Mouse (Mus musculus): ENCODE measurements around the gene Gpc4. TPM values are rescaled to one million over a fixed set of nuclear protein-coding genes. Genes with fewer than 3 reads are reported as not detected.

Gpc4 gene
- polyA plus RNA-seq, 2 experiments = 81.8 to 88.5 TPM

- no peak overlapping the region for H3K4me2 ChIP-seq (replicated peaks; ENCODE audit: low read depth, low read length, severe bottlenecking)
- TF ChIP-seq POLR2A (IDR thresholded peaks at IDR 0.05; ENCODE audit: borderline replicate concordance, extremely low read depth, insufficient read depth, insufficient read length) = no peak
- WGBS = 72% methylated on average over 7 of the region's 7 CpGs
Observed at GRCm38 (mm10) chrX:52155408-52155953, 9.6 kb downstream of the Gpc4 start.

GRCm38 (mm10) chrX:52154821-52155220, 10.2 kb downstream of the Gpc4 start:
- 86% methylated on average over 4 of the region's 4 CpGs for WGBS
- H3K9me3 ChIP-seq (ENCODE audit: control insufficient read depth, low read length) = no peaks in the 10 kb centered on the region
- no peak overlapping the region for H3K9ac ChIP-seq (ENCODE audit: low read depth, low read length, severe bottlenecking)
- H3K27me3 ChIP-seq (ENCODE audit: control insufficient read depth, insufficient read depth, low read length) = no peaks in the 10 kb centered on the region
- no peak overlapping the region for H3K4me2 ChIP-seq (replicated peaks; ENCODE audit: low read depth, low read length, severe bottlenecking)
- no peak for ATAC-seq (ENCODE audit: low FRiP score, low read depth)
- no peaks in the 10 kb centered on the region for H3K36me3 ChIP-seq (ENCODE audit: control insufficient read depth, insufficient read depth, low read length)
- TF ChIP-seq POLR2A (IDR thresholded peaks at IDR 0.05; ENCODE audit: borderline replicate concordance, extremely low read depth, insufficient read depth, insufficient read length) = no peak
- no peak overlapping the region for H3K4me3 ChIP-seq (replicated peaks; ENCODE audit: low read length)
- no peak for DNase-seq (ENCODE audit: low spot score)
- H3K27ac ChIP-seq (replicated peaks; ENCODE audit: low read depth, low read length) = no peak overlapping the region
- no peaks in the 10 kb centered on the region for H3K4me1 ChIP-seq (ENCODE audit: control insufficient read depth, insufficient read depth, low read length)

More at GRCm38 (mm10) chrX:52155408-52155953, 9.6 kb downstream of the Gpc4 start:
- Histone ChIP-seq H3K36me3 (ENCODE audit: control insufficient read depth, insufficient read depth, low read length) (no peaks in the 10 kb centered on the region), H3K9me3 (ENCODE audit: control insufficient read depth, low read length) (no peaks in the 10 kb centered on the region), H3K9ac (ENCODE audit: low read depth, low read length, severe bottlenecking) (no peak overlapping the region), H3K4me1 (ENCODE audit: control insufficient read depth, insufficient read depth, low read length) (no peaks in the 10 kb centered on the region), H3K27ac (replicated peaks; ENCODE audit: low read depth, low read length) (no peak overlapping the region), H3K4me3 (replicated peaks; ENCODE audit: low read length) (no peak overlapping the region), H3K27me3 (ENCODE audit: control insufficient read depth, insufficient read depth, low read length) (no peaks in the 10 kb centered on the region)
- DNase-seq (ENCODE audit: low spot score) = no peak
- ATAC-seq (ENCODE audit: low FRiP score, low read depth) = no peak

GRCm38 (mm10) chrX:52153451-52153850, 11.6 kb downstream of the Gpc4 start:
- Histone ChIP-seq H3K9me3 (ENCODE audit: control insufficient read depth, low read length) (no peaks in the 10 kb centered on the region), H3K27me3 (ENCODE audit: control insufficient read depth, insufficient read depth, low read length) (no peaks in the 10 kb centered on the region), H3K9ac (ENCODE audit: low read depth, low read length, severe bottlenecking) (no peak overlapping the region), H3K4me1 (ENCODE audit: control insufficient read depth, insufficient read depth, low read length) (no peaks in the 10 kb centered on the region), H3K27ac (replicated peaks; ENCODE audit: low read depth, low read length) (no peak overlapping the region), H3K4me3 (replicated peaks; ENCODE audit: low read length) (no peak overlapping the region), H3K4me2 (replicated peaks; ENCODE audit: low read depth, low read length, severe bottlenecking) (no peak overlapping the region), H3K36me3 (ENCODE audit: control insufficient read depth, insufficient read depth, low read length) (no peaks in the 10 kb centered on the region)
- ATAC-seq (ENCODE audit: low FRiP score, low read depth) (no peak), DNase-seq (ENCODE audit: low spot score) (no peak)
- 85% methylated on average over 4 of the region's 4 CpGs for WGBS
- no peak for TF ChIP-seq POLR2A (IDR thresholded peaks at IDR 0.05; ENCODE audit: borderline replicate concordance, extremely low read depth, insufficient read depth, insufficient read length)

- TF ChIP-seq POLR2A (IDR thresholded peaks at IDR 0.05; ENCODE audit: borderline replicate concordance, extremely low read depth, insufficient read depth, insufficient read length) = no peak
- DNase-seq (ENCODE audit: low spot score) = no peak
- H3K4me1 ChIP-seq (ENCODE audit: control insufficient read depth, insufficient read depth, low read length) = no peaks in the 10 kb centered on the region
- no peak overlapping the region for H3K9ac ChIP-seq (ENCODE audit: low read depth, low read length, severe bottlenecking)
- no peaks in the 10 kb centered on the region for H3K27me3 ChIP-seq (ENCODE audit: control insufficient read depth, insufficient read depth, low read length)
- no peak overlapping the region for H3K4me2 ChIP-seq (replicated peaks; ENCODE audit: low read depth, low read length, severe bottlenecking)
- no peak for ATAC-seq (ENCODE audit: low FRiP score, low read depth)
- no peak overlapping the region for H3K4me3 ChIP-seq (replicated peaks; ENCODE audit: low read length)
- no peak overlapping the region for H3K27ac ChIP-seq (replicated peaks; ENCODE audit: low read depth, low read length)
- H3K9me3 ChIP-seq (ENCODE audit: control insufficient read depth, low read length) = no peaks in the 10 kb centered on the region
- no peaks in the 10 kb centered on the region for H3K36me3 ChIP-seq (ENCODE audit: control insufficient read depth, insufficient read depth, low read length)
- WGBS = 59% methylated on average over 5 of the region's 5 CpGs
Observed at GRCm38 (mm10) chrX:52152961-52153360, 12.1 kb downstream of the Gpc4 start.

GRCm38 (mm10) chrX:52151555-52151954, 13.5 kb downstream of the Gpc4 start:
- DNase-seq (ENCODE audit: low spot score) (no peak), ATAC-seq (ENCODE audit: low FRiP score, low read depth) (no peak)
- Histone ChIP-seq H3K4me3 (replicated peaks; ENCODE audit: low read length) (no peak overlapping the region), H3K9ac (ENCODE audit: low read depth, low read length, severe bottlenecking) (no peak overlapping the region), H3K4me2 (replicated peaks; ENCODE audit: low read depth, low read length, severe bottlenecking) (no peak overlapping the region), H3K27ac (replicated peaks; ENCODE audit: low read depth, low read length) (no peak overlapping the region), H3K27me3 (ENCODE audit: control insufficient read depth, insufficient read depth, low read length) (no peaks in the 10 kb centered on the region), H3K36me3 (ENCODE audit: control insufficient read depth, insufficient read depth, low read length) (no peaks in the 10 kb centered on the region), H3K9me3 (ENCODE audit: control insufficient read depth, low read length) (no peaks in the 10 kb centered on the region), H3K4me1 (ENCODE audit: control insufficient read depth, insufficient read depth, low read length) (no peaks in the 10 kb centered on the region)
- 87% methylated on average over 5 of the region's 5 CpGs for WGBS
- no peak for TF ChIP-seq POLR2A (IDR thresholded peaks at IDR 0.05; ENCODE audit: borderline replicate concordance, extremely low read depth, insufficient read depth, insufficient read length)

DNA sequence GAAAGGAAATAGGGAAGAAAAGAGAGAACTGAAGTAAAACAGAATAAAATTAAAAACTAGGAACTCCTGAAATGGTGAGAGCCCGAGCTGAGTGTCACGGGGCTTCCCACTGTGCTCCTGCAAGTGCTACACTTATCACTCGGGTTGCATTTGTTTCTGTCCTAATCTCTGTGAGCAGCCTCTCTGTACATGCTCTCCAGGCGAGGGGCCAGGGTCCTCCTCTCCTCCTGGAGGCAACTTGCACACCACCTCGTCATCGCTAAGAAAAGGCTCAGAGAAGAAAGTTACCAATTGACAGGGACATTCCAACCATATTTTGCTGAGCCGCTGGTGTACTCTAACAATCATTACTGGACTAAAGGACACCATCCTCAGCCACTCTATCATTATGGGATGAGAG, 14.0 kb downstream of the Gpc4 start:
- DNase-seq (ENCODE audit: low spot score) = no peak
- H3K4me1 ChIP-seq (ENCODE audit: control insufficient read depth, insufficient read depth, low read length) = no peaks in the 10 kb centered on the region
- ATAC-seq (ENCODE audit: low FRiP score, low read depth) = no peak
- H3K27me3 ChIP-seq (ENCODE audit: control insufficient read depth, insufficient read depth, low read length) = no peaks in the 10 kb centered on the region
- H3K9ac ChIP-seq (ENCODE audit: low read depth, low read length, severe bottlenecking) = no peak overlapping the region
- H3K4me2 ChIP-seq (replicated peaks; ENCODE audit: low read depth, low read length, severe bottlenecking) = no peak overlapping the region
- WGBS = 67% methylated on average over 7 of the region's 7 CpGs
- H3K36me3 ChIP-seq (ENCODE audit: control insufficient read depth, insufficient read depth, low read length) = no peaks in the 10 kb centered on the region
- H3K4me3 ChIP-seq (replicated peaks; ENCODE audit: low read length) = no peak overlapping the region
- no peak overlapping the region for H3K27ac ChIP-seq (replicated peaks; ENCODE audit: low read depth, low read length)
- H3K9me3 ChIP-seq (ENCODE audit: control insufficient read depth, low read length) = no peaks in the 10 kb centered on the region
- no peak for TF ChIP-seq POLR2A (IDR thresholded peaks at IDR 0.05; ENCODE audit: borderline replicate concordance, extremely low read depth, insufficient read depth, insufficient read length)

Data from limb, embryonic 14.5 days (tissue).